Mouse (Mus musculus) kidney, adult 2 months (tissue): ENCODE measurements around the gene Ubac2. TPM values are rescaled to one million over a fixed set of nuclear protein-coding genes. Genes with fewer than 3 reads are reported as not detected.

Experiments used
- DNase-seq: peaks from one replicate; pipeline ENCODE4 v3.0.0; 2021
- H3K27ac ChIP-seq: fragments of 200-500 bp; 2 replicates; pipeline ENCODE4 v1.5.1; 2012; ENCODE audit warnings: low read depth, low read length, control low read depth, inconsistent platforms; ENCODE audit not compliant: insufficient read depth
- H3K27me3 ChIP-seq: fragments of 200-500 bp; replicated peaks from 2 replicates; pipeline ENCODE4 v1.6.1; 2012; ENCODE audit warnings: mild to moderate bottlenecking, moderate library complexity, low read length, inconsistent platforms; ENCODE audit not compliant: control insufficient read depth, insufficient read depth
- H3K36me3 ChIP-seq: fragments of 200-500 bp; 2 replicates; pipeline ENCODE4 v1.6.1; 2012; ENCODE audit warnings: mild to moderate bottlenecking, moderate library complexity, low read length, inconsistent platforms; ENCODE audit not compliant: control insufficient read depth, insufficient read depth
- H3K4me1 ChIP-seq: fragments of 200-500 bp; 2 replicates; pipeline ENCODE4 v1.6.1; 2011; ENCODE audit warnings: low read length; ENCODE audit not compliant: control insufficient read depth, insufficient read depth
- H3K4me3 ChIP-seq: fragments of 200-500 bp; 2 replicates; pipeline ENCODE4 v1.5.1; 2011; ENCODE audit warnings: mild to moderate bottlenecking, low read depth, low read length, control low read depth; ENCODE audit not compliant: insufficient read depth
- CTCF ChIP-seq: fragments of 200-500 bp; conservative IDR thresholded peaks from 2 replicates; pipeline ENCODE4 v1.5.1; 2011; ENCODE audit warnings: low read depth, mild to moderate bottlenecking, control low read depth, low read length, moderate library complexity, mixed read lengths; ENCODE audit not compliant: insufficient read depth, insufficient read length
- POLR2A ChIP-seq: fragments of 200-500 bp; IDR thresholded peaks from one replicate; pipeline ENCODE4 v1.6.1; 2011; ENCODE audit warnings: low read depth, low read length, control low read depth
- WGBS: fragments of 180-500 bp; shearing (Covaris S2); methylation state at CpG from one replicate; pipeline ENCODE4 v1.1.7; 2018; 5-methylcytosine and 5-hydroxymethylcytosine counted together
- polyA plus RNA-seq: library from polyadenylated mRNA; depleted of rRNA; stranded (reverse); fragments of >200 nt; gene quantifications from 2 replicates; pipeline ENCODE4 v1.2.3, GENCODE M21; 2012

Ubac2 gene
- polyA plus RNA-seq, 1 experiment = 69.3 TPM

DNA sequence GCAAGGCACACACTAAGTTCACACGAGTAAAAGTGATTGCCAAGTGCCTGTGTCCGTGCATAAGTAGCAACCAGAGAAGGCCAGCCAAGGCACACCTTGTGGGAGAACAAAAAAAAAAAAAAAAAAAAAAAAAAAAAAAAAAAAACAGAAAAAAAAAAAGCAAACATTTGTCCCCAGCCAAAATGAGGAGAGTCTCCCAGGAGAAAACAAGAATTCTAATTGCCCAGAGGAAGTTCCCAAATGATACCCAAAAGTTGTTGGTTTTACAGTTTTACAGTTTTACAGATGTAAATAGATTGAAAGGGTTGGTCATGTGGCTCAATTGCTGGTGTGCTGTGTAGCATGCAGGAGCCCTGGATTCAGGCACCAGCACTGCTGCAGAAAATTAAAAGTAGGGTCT is 153.6 kb downstream of the Ubac2 start:
- WGBS = 62% methylated on average over 2 of the region's 2 CpGs
- peaks cover 9% of the 10 kb centered on the region; the same call in 1 of the 2 replicates for H3K4me1 ChIP-seq
- H3K27me3 ChIP-seq = no peaks in the 10 kb centered on the region
- no peak for TF ChIP-seq POLR2A
- no peak for TF ChIP-seq CTCF
- H3K4me3 ChIP-seq = no peak overlapping the region
- no peak overlapping the region for H3K27ac ChIP-seq
- H3K36me3 ChIP-seq = no peaks in the 10 kb centered on the region
- DNase-seq = no peak

DNA sequence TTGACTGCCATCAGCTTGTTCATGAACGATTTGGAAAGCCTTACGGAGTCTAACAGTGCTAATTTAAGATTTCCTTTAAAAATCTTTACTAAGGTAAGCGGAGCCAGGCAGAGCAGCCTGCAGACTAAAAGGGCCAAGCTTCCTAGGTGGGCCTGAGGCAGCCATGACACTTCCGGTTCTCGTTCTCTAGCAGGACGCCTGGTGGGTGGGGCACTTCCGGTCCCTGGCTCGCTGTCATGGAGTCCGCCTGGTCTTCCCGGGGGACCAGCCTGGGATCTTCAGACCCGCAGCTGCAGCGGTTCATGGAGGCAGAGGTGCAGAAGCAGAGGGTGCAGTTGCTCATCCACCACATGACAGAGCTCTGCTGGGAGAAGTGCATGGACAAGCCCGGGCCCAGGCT is 156.0 kb downstream of the Ubac2 start, which contains the start of gene Timm8a2:
Timm8a2 (plus strand) TSS at position 224 of the 400 bp plus-strand sequence.
- DNase-seq = no peak
- TF ChIP-seq POLR2A (no peak), CTCF (no peak)
- 94% methylated on average over 13 of the region's 13 CpGs for WGBS

DNA sequence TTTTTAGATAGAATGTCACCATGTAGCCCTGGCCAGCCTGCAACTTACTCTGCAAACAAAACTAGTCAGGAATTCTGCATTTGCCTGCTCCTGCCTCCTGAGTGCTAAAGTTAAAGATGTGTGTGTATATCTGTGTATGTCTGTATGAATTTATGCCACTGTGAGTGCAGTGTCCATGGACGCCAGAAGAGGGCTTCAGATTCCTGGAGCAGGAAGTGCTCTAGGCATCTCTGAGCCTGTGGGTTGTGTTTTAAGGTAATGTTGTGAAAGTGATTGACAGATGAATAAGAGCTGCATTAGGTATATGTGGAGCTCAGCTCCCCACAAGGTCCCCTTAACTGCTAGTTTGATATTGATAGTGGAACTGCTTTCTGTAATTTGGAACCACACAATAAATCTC is 156.8 kb downstream of the Ubac2 start:
- no peaks in the 10 kb centered on the region for H3K27me3 ChIP-seq
- H3K27ac ChIP-seq = no peak overlapping the region
- TF ChIP-seq CTCF (no peak), POLR2A (no peak)
- H3K36me3 ChIP-seq = no peaks in the 10 kb centered on the region
- DNase-seq = no peak
- WGBS = 98% methylated on average over 1 of the region's 1 CpGs
- peaks cover 5% of the 10 kb centered on the region; the same call in 1 of the 2 replicates for H3K4me1 ChIP-seq
- H3K4me3 ChIP-seq = no peak overlapping the region

More for the DNA sequence above, 156.0 kb downstream of the Ubac2 start, which contains the start of gene Timm8a2:
- Histone ChIP-seq H3K27ac (no peak within 1 kb of the TSS), H3K4me1 (peaks cover 6% of the 10 kb centered on the region; the same call in 1 of the 2 replicates), H3K27me3 (no peaks in the 10 kb centered on the region), H3K36me3 (no peaks in the 10 kb centered on the region), H3K4me3 (no peak within 1 kb of the TSS)

DNA sequence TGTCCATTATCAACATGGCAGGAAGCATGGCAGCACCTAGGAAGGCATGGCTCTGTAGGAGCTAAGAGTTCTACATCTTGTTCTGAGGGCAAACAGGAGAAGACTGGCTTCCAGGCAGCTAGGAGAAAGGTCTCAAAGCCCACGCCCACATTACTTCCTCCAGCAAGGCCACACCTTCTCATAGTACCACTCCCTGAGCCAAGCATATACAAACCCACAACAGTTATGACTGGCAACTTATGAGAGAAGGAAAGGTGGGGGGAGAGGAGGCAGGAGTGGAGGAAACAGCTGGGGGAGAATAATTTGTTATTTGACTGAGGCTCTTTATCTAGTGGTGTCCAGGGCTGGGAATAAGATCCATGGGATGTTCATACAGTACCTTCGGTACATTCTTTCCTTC is 157.4 kb downstream of the Ubac2 start:
- TF ChIP-seq CTCF (no peak), POLR2A (no peak)
- Histone ChIP-seq H3K4me3 (no peak overlapping the region), H3K27me3 (no peaks in the 10 kb centered on the region), H3K4me1 (no peaks in the 10 kb centered on the region), H3K27ac (no peak overlapping the region), H3K36me3 (no peaks in the 10 kb centered on the region)
- no peak for DNase-seq
- 94% methylated on average over 2 of the region's 2 CpGs for WGBS

DNA sequence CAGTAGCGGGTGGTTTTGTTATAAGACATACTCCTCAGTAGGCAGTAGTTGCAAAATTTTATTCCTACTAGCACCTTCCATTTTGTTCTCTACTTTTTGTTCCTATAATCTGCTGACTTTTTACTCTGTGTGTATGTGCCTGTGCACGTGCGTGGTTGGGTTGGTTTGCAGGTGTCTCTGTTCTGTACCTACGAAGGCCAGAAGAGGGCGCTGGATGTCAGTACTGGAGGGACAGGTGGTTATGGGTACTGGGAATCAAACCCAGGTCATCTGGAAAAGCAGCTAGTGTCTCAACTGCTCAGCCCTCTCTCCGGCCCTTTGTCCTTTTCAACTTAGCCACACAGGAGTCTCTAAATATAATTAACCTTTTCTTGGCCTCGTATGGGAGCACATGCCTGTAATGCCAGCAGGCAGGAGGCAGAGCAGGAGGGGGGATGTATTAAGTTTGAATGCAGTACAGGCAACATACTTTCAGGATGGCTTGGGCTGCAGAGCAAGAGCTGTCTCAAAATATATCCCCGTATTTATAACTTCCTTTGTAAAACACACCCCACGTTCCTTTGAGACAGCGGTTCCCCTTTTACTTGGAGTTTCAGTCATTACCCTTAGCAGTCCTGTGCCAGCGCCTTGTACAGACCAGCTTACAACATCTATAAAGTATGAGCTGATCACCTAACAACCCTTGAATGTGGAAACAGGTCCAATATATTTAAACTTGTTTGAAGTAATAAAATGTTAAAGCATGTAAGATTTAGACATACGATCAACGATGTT is 160.6 kb downstream of the Ubac2 start:
- Histone ChIP-seq H3K36me3 (no peaks in the 10 kb centered on the region), H3K27me3 (no peaks in the 10 kb centered on the region), H3K4me3 (no peak overlapping the region), H3K27ac (no peak overlapping the region), H3K4me1 (no peaks in the 10 kb centered on the region)
- DNase-seq = no peak
- WGBS = 81% methylated on average over 13 of the region's 13 CpGs
- TF ChIP-seq CTCF (no peak), POLR2A (no peak)

DNA sequence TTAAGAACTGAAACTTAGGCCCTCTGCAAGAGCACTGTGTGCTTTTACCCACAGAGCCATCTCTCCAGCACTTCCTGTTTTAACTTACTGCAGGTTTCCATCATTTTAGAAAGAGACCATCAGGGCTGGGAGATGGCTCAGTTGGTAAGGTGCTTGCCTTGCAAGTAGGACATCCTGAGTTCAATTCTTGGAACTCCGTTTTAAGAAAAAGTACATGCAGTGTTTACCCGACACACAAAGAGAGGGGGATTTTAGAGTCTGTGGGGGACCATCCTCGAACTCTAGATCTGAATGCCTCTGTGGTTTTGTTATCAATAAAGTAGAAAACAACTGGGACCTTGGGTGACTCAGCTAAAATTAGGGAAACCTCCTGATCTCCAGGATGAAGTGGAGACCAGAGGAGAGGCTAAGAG is 163.0 kb downstream of the Ubac2 start:
- Histone ChIP-seq H3K36me3 (no peaks in the 10 kb centered on the region), H3K27ac (no peak overlapping the region), H3K27me3 (no peaks in the 10 kb centered on the region), H3K4me1 (no peaks in the 10 kb centered on the region), H3K4me3 (no peak overlapping the region)
- TF ChIP-seq POLR2A (no peak), CTCF (no peak)
- WGBS = 96% methylated on average over 3 of the region's 3 CpGs
- DNase-seq = no peak

DNA sequence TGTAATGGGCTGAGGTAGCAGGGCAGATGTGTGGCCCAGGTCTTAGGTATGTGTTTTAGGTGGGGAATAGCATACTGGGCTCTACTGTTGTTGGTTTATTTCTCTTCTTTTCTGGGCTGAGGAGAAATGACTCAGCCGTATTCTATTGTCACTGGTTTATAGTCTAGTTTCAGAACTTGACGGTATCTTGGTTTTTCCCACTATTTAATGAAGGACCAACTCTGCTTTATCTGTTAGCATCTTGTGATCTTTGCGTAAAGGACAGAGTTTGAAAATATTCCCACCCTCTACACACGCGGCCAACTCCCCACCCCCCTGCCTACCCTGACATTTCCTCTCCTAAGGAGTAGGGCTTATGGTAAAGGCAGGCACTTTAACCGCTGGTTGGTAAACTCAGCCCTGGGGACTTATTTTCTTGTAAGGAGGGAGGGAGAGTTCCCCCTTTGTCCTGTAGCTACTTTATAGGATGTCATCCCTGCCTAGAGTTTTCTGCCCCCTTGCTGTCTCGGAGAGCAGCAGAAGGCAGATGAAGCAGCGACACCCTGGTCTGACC is 163.8 kb downstream of the Ubac2 start:
- WGBS = 84% methylated on average over 8 of the region's 8 CpGs

More for the DNA sequence above, 163.8 kb downstream of the Ubac2 start:
- H3K27ac ChIP-seq = no peak overlapping the region
- no peak for DNase-seq
- H3K27me3 ChIP-seq = no peaks in the 10 kb centered on the region
- H3K4me1 ChIP-seq = no peaks in the 10 kb centered on the region
- H3K4me3 ChIP-seq = no peak overlapping the region
- TF ChIP-seq CTCF (no peak), POLR2A (no peak)
- H3K36me3 ChIP-seq = no peaks in the 10 kb centered on the region
